Mouse (Mus musculus) myocyte (in vitro differentiated cells): ENCODE measurements at regions not wholly inside any gene's neighbourhood (a gene's known extent, or its start where the extent isn't known, plus 50 kb on each side); places are given as distances from the start of the nearest gene placed in this dataset.
"Not testable (repeated sequence)": the region's sequence is repeated elsewhere in the genome, so short reads cannot be mapped to it uniquely, and the experiment has no call there.

Experiments used
- MAX ChIP-seq: IDR thresholded peaks from one replicate; pipeline ENCODE4 v1.6.1; 2011; ENCODE audit warnings: low read depth, mild to moderate bottlenecking, control low read depth
- POLR2A ChIP-seq: IDR thresholded peaks from one replicate; pipeline ENCODE4 v1.6.1; 2011; ENCODE audit warnings: low read depth, mild to moderate bottlenecking, control low read depth, moderate library complexity; ENCODE audit not compliant: insufficient read length
- TCF12 ChIP-seq: IDR thresholded peaks from one replicate; pipeline ENCODE4 v1.6.1; 2011; ENCODE audit warnings: mild to moderate bottlenecking, control low read depth; ENCODE audit not compliant: poor library complexity, insufficient read depth, severe bottlenecking
- USF1 ChIP-seq: IDR thresholded peaks from one replicate; pipeline ENCODE4 v1.6.1; 2011; ENCODE audit warnings: low read depth, mild to moderate bottlenecking, control low read depth, moderate library complexity

GRCm38 (mm10) chr14:27562564-27562963, 54.3 kb upstream of the Ccdc66 start:
- not testable (repeated sequence) for TF ChIP-seq USF1, TCF12, POLR2A, MAX
